ENCODE assay signal across 9 mouse cellular contexts in genomic region chr7:28570291-28570981, GRCm38 (mm10). TPM values are rescaled to one million over a fixed set of nuclear protein-coding genes. Genes with fewer than 3 reads are reported as not detected.
DNase-seq lines count a peak whose midpoint lies in the region; ATAC-seq and TF ChIP-seq lines count a peak whose summit lies in the region.
"Had no signal": no experiment of that assay in that cellular context is flagged by ENCODE, and none has a peak within 500 bp of the region (broad histone marks: within the 10 kb centered on the region; RNA-seq: fewer than 3 reads in every experiment).

No protein-coding gene starts in this region.

- no peaks in the 10 kb centered on the region for H3K27me3 ChIP-seq in neural tube, embryonic 13.5 days
- H3K27me3 ChIP-seq in neural tube, embryonic 15.5 days (replicated peaks): no peaks in the 10 kb centered on the region
- no peaks in the 10 kb centered on the region for H3K27me3 ChIP-seq in thymus, adult 2 months (ENCODE audit: control insufficient read depth, insufficient read depth, low read length)

- H3K9ac ChIP-seq in neural tube, embryonic 13.5 days: no peak overlapping the region
- H3K9ac ChIP-seq in neural tube, embryonic 15.5 days (replicated peaks): no peak overlapping the region
- H3K9ac ChIP-seq: liver, embryonic 14.5 days had no signal

- no peak for TF ChIP-seq CTCF in thymus, adult 2 months (IDR thresholded peaks at IDR 0.05; ENCODE audit: borderline replicate concordance, control insufficient read depth, extremely low read depth, insufficient read depth, low read length, poor library complexity)

- 73% methylated on average over 12 of the region's 12 CpGs for WGBS in neural tube, embryonic 13.5 days
- 67% methylated on average over 12 of the region's 12 CpGs for WGBS in neural tube, embryonic 15.5 days
- WGBS in thymus, adult 2 months: 91% methylated on average over 12 of the region's 12 CpGs

- H3K4me1 ChIP-seq in neural tube, embryonic 13.5 days (replicated peaks): peaks cover 31% of the 10 kb centered on the region
- H3K4me1 ChIP-seq in neural tube, embryonic 15.5 days: peaks cover 18% of the 10 kb centered on the region
- peaks cover 21% of the 10 kb centered on the region for H3K4me1 ChIP-seq in thymus, adult 2 months (replicated peaks; ENCODE audit: control insufficient read depth, insufficient read depth, low read length)

- H3K4me2 ChIP-seq in neural tube, embryonic 13.5 days: no peak overlapping the region
- H3K4me2 ChIP-seq in neural tube, embryonic 15.5 days: no peak overlapping the region

- no peaks in the 10 kb centered on the region for H3K9me3 ChIP-seq in neural tube, embryonic 13.5 days
- no peaks in the 10 kb centered on the region for H3K9me3 ChIP-seq in neural tube, embryonic 15.5 days (replicated peaks)

- no peak for TF ChIP-seq POLR2A in thymus, adult 2 months (IDR thresholded peaks at IDR 0.05; ENCODE audit: control insufficient read depth, extremely low read depth, insufficient read depth, low read length, poor library complexity)

- no peak for ATAC-seq in neural tube, embryonic 13.5 days (ENCODE audit: low read depth)
- no peak for ATAC-seq in neural tube, embryonic 15.5 days (ENCODE audit: low FRiP score)

- peak; percentile 69 to 78 for DNase-seq in gastrocnemius, adult 8-10 months (ENCODE audit: low spot score in 2 of 2)
- DNase-seq in kidney, adult 18-20 months: peak; percentile 95
- DNase-seq in lung, postnatal 14 days: peak; percentile 93
- DNase-seq in T-cell, adult 2 months (ENCODE audit: low spot score): no peak
- DNase-seq in thymus, adult 2 months: no peak

- peaks cover 30% of the 10 kb centered on the region for H3K36me3 ChIP-seq in neural tube, embryonic 13.5 days
- peaks cover 22% of the 10 kb centered on the region for H3K36me3 ChIP-seq in neural tube, embryonic 15.5 days
- H3K36me3 ChIP-seq in thymus, adult 2 months (ENCODE audit: control insufficient read depth, insufficient read depth, low read length): no peaks in the 10 kb centered on the region; the same call in 1 of the 2 replicates

- H3K4me3 ChIP-seq in neural tube, embryonic 13.5 days: no peak overlapping the region
- no peak overlapping the region for H3K4me3 ChIP-seq in neural tube, embryonic 15.5 days (replicated peaks)
- no peak overlapping the region for H3K4me3 ChIP-seq in thymus, adult 2 months (ENCODE audit: control insufficient read depth, insufficient read depth, low read length)

- H3K27ac ChIP-seq in neural tube, embryonic 13.5 days (replicated peaks): 0 out of 2 replicates have a peak overlapping the region, but pooled peaks have one; percentile 46
- H3K27ac ChIP-seq in neural tube, embryonic 15.5 days (replicated peaks): no peak overlapping the region
- no peak overlapping the region for H3K27ac ChIP-seq in thymus, adult 2 months (ENCODE audit: control insufficient read depth, insufficient read depth, low read length)
- H3K27ac ChIP-seq: liver, embryonic 14.5 days had no signal

RNA-seq across cellular contexts. Expression of gene Nccrp1, which starts 23.4 kb away (rescaled TPM):
- not detected in 2 replicates for polyA plus RNA-seq in neural tube, embryonic 13.5 days (2015; fragmentation: Nextera tagmentation; extraction: Ambion mirVana)
- polyA plus RNA-seq in neural tube, embryonic 15.5 days (2015; fragmentation: Nextera tagmentation; extraction: Ambion mirVana): 0.31 and 0.36 TPM in 2 replicates
- total RNA-seq in gastrocnemius, adult 8-10 months (2022): not detected
- 1.4 TPM in 2 replicates for polyA plus RNA-seq in thymus, adult 2 months (2012; rRNA removed)
- total RNA-seq: adrenal gland, adult 18-20 months had no signal
- polyA plus RNA-seq: liver, embryonic 14.5 days had no signal

RNA-seq across cellular contexts. Expression of gene Samd4b, which starts 27.5 kb away (rescaled TPM):
- polyA plus RNA-seq in neural tube, embryonic 13.5 days (2015; fragmentation: Nextera tagmentation; extraction: Ambion mirVana): 25.6 and 26.9 TPM in 2 replicates
- 20.3 and 22.8 TPM in 2 replicates for polyA plus RNA-seq in neural tube, embryonic 15.5 days (2015; fragmentation: Nextera tagmentation; extraction: Ambion mirVana)
- 10 to 100 TPM in 2 of 4 experiments, 1 to 10 TPM in 2; 8.9 to 11.9 (median 10.1) TPM for total RNA-seq in gastrocnemius, adult 8-10 months (2022)
- 118 and 139 TPM in 2 replicates for polyA plus RNA-seq in thymus, adult 2 months (2012; rRNA removed)

RNA-seq across cellular contexts. Expression of gene Pak4, which starts 27.5 kb away (rescaled TPM):
- polyA plus RNA-seq in neural tube, embryonic 13.5 days (2015; fragmentation: Nextera tagmentation; extraction: Ambion mirVana): 20.1 and 20.2 TPM in 2 replicates
- 16.0 and 23.1 TPM in 2 replicates for polyA plus RNA-seq in neural tube, embryonic 15.5 days (2015; fragmentation: Nextera tagmentation; extraction: Ambion mirVana)
- total RNA-seq in gastrocnemius, adult 8-10 months (2022): 1 to 10 TPM; 1.8 to 3.7 (median 2.9) TPM
- polyA plus RNA-seq in thymus, adult 2 months (2012; rRNA removed): 32.8 and 37.7 TPM in 2 replicates

RNA-seq across cellular contexts. Expression of gene Sycn, which starts 29.8 kb away (rescaled TPM):
- not detected in 2 replicates for polyA plus RNA-seq in neural tube, embryonic 13.5 days (2015; fragmentation: Nextera tagmentation; extraction: Ambion mirVana)
- 1.3 TPM in 1 of 2 replicates, not detected in the other for polyA plus RNA-seq in neural tube, embryonic 15.5 days (2015; fragmentation: Nextera tagmentation; extraction: Ambion mirVana)
- not detected for total RNA-seq in gastrocnemius, adult 8-10 months (2022)
- 2.1 and 2.4 TPM in 2 replicates for polyA plus RNA-seq in thymus, adult 2 months (2012; rRNA removed)
- total RNA-seq: adrenal gland, adult 18-20 months had no signal
- polyA plus RNA-seq: liver, embryonic 14.5 days had no signal

RNA-seq across cellular contexts. Expression of gene Ifnl3, which starts 47.8 kb away (rescaled TPM):
- polyA plus RNA-seq in neural tube, embryonic 13.5 days (2015; fragmentation: Nextera tagmentation; extraction: Ambion mirVana): not detected in 2 replicates
- polyA plus RNA-seq in neural tube, embryonic 15.5 days (2015; fragmentation: Nextera tagmentation; extraction: Ambion mirVana): not detected in 2 replicates
- not detected for total RNA-seq in gastrocnemius, adult 8-10 months (2022)
- polyA plus RNA-seq in thymus, adult 2 months (2012; rRNA removed): 0.37 and 0.78 TPM in 2 replicates
- total RNA-seq: adrenal gland, adult 18-20 months had no signal
- polyA plus RNA-seq: liver, embryonic 14.5 days had no signal

Comparison
In these comparisons a context has a peak if more than half of its experiments do, and no peak if none do; other contexts are left out.
1. DNase-seq: peak in gastrocnemius, adult 8-10 months (2 of 2), kidney, adult 18-20 months (single experiment) and lung, postnatal 14 days (single experiment); none in T-cell, adult 2 months (single experiment) and thymus, adult 2 months (single experiment).